Mouse (Mus musculus) erythroid progenitor cell, adult 5-6 weeks (primary cell): ENCODE results near the gene Veph1. TPM values are rescaled to one million over a fixed set of nuclear protein-coding genes. Genes with fewer than 3 reads are reported as not detected.

ENCODE experiments used
- ATAC-seq: replicated peaks from 2 replicates; pipeline ENCODE4 v1.8.0; 2016; ENCODE audit warnings: moderate number of reproducible peaks, mild to moderate bottlenecking, moderate TSS enrichment, inconsistent platforms; ENCODE audit not compliant: poor library complexity, low FRiP score, severe bottlenecking
- total RNA-seq, 2 experiments: library from RNA; stranded (forward) in 1 of 2; stranded (reverse) in 1 of 2; fragments of 150-400 nt in 1 of 2; fragments of 186-747, 209-891 nt in 1 of 2; gene quantifications; 2 replicates each; pipeline versions ENCODE4 v1.2.3 to v1.2.4; 2015 to 2017; ENCODE audit warnings: low replicate concordance in 2 of 2

The Veph1 gene
- total RNA-seq, 2 experiments from 2014 or later = not detected

DNA sequence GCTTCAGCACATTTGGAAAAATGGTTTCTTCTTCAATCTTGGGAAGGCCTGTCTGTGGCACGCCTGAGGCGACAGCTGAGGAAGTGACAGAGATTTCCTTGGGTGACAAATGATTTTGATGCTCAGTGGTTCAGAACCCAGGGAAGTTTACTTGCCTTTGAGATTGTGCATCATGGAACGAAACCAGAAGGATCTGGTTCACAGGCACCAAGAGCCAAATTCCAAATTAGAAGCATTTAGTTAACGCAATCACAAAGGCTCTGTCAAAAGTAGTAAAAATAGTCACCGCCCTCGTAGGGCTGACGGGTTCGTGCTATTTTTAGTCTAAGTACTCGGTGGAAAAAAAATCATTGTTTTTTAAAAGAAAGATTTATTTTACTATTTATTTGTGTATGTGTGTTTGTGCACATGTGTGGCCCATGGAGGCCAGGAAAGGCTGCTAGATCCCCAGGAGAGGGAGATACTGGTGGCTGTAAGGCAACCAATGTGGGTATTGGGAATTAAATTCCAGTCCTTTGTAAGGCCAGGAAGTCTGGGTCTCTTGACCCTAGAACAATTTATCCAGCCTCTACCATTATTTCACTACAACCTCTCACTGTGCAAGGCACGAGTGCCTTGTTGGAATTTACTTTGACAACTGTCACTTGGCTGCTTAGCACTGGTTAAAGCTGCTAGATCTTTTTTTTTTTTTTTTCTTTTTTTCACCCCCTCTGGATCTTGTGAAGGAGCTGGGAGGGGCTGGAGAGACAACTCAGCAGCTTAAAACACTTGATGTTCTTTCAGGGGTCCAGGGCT, 246.3 kb downstream of the Veph1 start:
- ATAC-seq = no peak

DNA sequence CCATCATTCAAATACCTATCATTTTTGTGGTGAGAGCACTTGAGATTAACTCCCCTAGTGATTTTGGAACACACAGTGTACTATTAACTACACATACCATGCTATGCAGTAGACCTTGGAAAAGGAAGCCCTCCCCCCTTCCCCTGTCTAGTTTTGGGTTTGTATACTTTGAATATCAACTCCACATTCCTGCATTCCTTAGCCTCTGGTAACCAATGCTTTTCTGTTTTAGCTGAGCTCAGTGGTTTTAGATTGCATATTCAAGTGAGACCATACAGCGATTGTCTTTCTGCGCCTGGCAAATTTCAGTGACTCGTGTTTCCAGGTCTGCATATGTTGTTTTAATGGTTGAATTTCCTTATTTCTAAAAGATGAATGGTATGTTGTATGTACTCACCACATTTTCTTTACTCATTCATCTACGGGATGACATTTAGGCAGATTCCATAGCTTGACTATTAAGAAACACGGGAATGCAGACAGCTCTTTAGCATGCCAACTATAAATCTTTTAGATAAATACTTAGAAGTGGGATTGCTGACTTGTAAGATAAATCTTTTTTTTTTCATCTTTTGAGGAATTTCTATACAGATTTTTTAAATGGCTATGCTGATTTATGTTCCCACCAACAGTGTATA, 255.7 kb downstream of the Veph1 start:
- no peak for ATAC-seq

- no peak for ATAC-seq
These were observed 261.4 kb downstream of the Veph1 start for GRCm38 (mm10) chr3:66035226-66035625.

GRCm38 (mm10) chr3:66033346-66033745, 263.3 kb downstream of the Veph1 start:
- no peak for ATAC-seq

- no peak for ATAC-seq
These were observed 271.2 kb downstream of the Veph1 start for GRCm38 (mm10) chr3:66025454-66025853.

DNA sequence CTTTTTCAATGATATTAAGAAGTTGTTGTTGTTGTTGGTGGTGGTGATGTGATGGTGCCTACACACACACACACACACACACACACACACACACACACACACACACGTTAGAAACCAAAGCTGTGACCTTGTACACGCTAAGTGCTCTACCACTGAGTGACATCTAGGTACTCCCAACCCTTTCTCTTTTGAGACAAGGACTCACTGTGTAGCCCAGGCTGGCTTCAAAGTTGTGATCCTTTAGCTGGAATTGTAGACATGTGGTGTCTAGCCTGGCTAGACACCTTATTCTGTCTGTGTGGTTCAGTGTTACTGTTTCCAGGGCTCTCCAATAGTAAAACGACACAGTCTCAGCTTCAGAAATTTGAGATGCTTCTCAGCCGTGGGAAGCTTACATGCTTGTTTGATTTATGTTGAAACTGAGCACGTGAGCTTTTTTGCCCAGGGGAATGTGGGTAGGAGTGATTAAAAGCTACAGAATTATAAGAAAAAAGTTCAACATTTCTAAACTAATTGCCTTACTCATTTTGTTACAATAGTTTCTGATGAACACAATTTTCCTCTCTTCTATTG, 272.3 kb downstream of the Veph1 start:
- no peak for ATAC-seq

- ATAC-seq = no peak
These were observed 277.5 kb downstream of the Veph1 start for GRCm38 (mm10) chr3:66019171-66019570.

GRCm38 (mm10) chr3:66007632-66008401, 288.8 kb downstream of the Veph1 start:
- ATAC-seq = no peak

GRCm38 (mm10) chr3:66004989-66005388, 291.6 kb downstream of the Veph1 start:
- no peak for ATAC-seq

DNA sequence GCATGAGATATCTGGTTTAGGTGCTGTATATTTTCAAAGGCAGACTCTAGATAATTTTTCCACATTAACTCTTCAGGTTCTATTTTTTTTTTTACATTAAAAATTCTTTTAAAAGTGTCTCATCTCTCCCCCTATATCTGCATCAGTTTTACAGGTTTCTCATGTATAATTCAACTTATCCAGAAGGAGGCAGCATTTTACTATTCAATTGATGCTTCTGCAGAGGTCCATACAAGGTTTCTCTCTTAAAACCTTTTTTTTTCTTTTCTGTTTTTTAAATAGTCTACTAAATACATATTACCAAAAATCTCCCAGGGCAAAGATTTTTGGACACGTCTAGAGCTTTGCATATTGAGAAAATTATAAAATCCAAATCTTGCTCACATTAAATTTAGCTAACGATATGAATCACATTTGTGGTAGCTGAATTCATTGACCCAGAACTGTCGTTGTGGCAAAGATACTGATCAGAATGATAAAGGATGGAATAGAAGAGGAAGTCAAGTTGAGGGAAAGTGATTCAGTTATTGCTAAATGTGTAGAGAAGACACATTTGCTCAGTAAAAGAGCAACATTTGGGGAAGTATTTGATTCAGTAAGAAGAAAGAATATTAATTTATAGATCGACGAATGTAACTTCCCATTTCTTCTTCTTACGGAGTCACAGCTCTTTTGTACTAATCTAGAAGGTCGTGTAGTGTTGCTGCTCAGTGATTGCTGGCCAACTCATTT, 292.3 kb downstream of the Veph1 start:
- no peak for ATAC-seq

Other genes with a start within 250 kb of the Veph1 start
- gene Ptx3, start 76.9 kb downstream of the Veph1 start, total RNA-seq (2015; ENCODE audit: low replicate concordance) = not detected in 2 replicates
- gene Ptx3, start 76.9 kb downstream of the Veph1 start, total RNA-seq (2017; ENCODE audit: low replicate concordance) = not detected in 2 replicates